Mouse (Mus musculus): ENCODE measurements around the gene Kif13a.

DNA sequence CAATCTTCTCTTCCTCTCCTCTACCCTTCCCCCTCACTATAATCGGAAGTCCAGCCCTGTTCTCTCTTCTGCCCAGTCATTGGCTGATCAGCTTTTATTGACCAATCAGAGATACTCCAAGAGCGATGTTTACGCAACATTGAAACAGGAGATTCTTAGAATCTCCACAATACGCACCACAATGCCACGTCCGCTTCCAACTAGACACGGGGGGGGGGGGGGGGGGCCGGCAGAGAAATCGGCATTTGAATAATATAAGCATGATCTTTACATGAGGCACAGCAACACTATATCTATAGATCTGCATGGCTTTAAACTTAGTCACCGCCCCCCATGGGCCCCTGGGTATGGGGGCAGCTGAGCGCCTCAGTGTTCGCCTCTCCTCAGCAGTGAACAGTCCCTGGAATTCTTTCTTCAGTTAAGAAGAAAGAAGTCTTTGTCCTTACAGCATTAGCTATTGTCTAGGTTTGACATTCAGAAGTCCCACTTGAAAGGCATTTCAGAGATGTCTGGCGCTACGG is 45.4 kb upstream of the Kif13a start:
- no peak for TF ChIP-seq CTCF (IDR thresholded peaks at IDR 0.05; ENCODE audit: extremely low read depth, insufficient read length, insufficient replicate concordance, low read depth, low read length)
- no peak for TF ChIP-seq POLR2A (IDR thresholded peaks at IDR 0.05; ENCODE audit: low read depth, low read length)
